Mouse (Mus musculus): ENCODE measurements at regions not wholly inside any gene's neighbourhood (a gene's known extent, or its start where the extent isn't known, plus 50 kb on each side); places are given as distances from the start of the nearest gene placed in this dataset.

GRCm38 (mm10) chr8:25358539-25359165, 534.5 kb upstream of the Adam5 start:
- TF ChIP-seq MAFK (IDR thresholded peaks at IDR 0.05; ENCODE audit: insufficient replicate concordance, low read length), result no peak
- no peak for TF ChIP-seq KAT2A (IDR thresholded peaks at IDR 0.05; ENCODE audit: insufficient replicate concordance, low read length)
- no peak for TF ChIP-seq ETS1 (conservative IDR thresholded peaks at IDR 0.05; ENCODE audit: low read depth, low read length)
- no peak for TF ChIP-seq RCOR1 (conservative IDR thresholded peaks at IDR 0.05; ENCODE audit: low read depth, low read length)
- TF ChIP-seq NELFE (IDR thresholded peaks at IDR 0.05; ENCODE audit: low read depth, low read length), result no peak
